Mouse (Mus musculus) lung, embryonic 15.5 days (tissue): Measurements from ENCODE around the gene Hp1bp3. TPM values are rescaled to one million over a fixed set of nuclear protein-coding genes. Genes with fewer than 3 reads are reported as not detected.

Experiments
- ATAC-seq: fragments of 200-750 bp; cut with Nextera tagmentation; 2 replicates; pipeline ENCODE4 v1.8.0; 2017; ENCODE audit warnings: moderate number of reproducible peaks, borderline replicate concordance; ENCODE audit not compliant: low FRiP score, low TSS enrichment; ENCODE audit errors: extremely low read depth
- H3K27ac ChIP-seq: fragments of 300-500 bp; sonication (generic); 2 replicates; pipeline ENCODE4 v1.5.1; 2015; ENCODE audit warnings: moderate library complexity, mild to moderate bottlenecking, inconsistent platforms
- H3K27me3 ChIP-seq: fragments of 300-500 bp; sonication (generic); 2 replicates; pipeline ENCODE4 v1.6.1; 2015; ENCODE audit warnings: inconsistent platforms
- H3K36me3 ChIP-seq: fragments of 300-500 bp; sonication (generic); 2 replicates; pipeline ENCODE4 v1.6.1; 2015; ENCODE audit warnings: inconsistent platforms
- H3K4me1 ChIP-seq: fragments of 300-500 bp; sonication (generic); 2 replicates; pipeline ENCODE4 v1.6.1; 2015; ENCODE audit warnings: inconsistent platforms
- H3K4me2 ChIP-seq: fragments of 300-500 bp; sonication (generic); 2 replicates; pipeline ENCODE4 v1.6.1; 2015; ENCODE audit warnings: inconsistent platforms, mild to moderate bottlenecking, moderate library complexity
- H3K4me3 ChIP-seq: fragments of 300-500 bp; sonication (generic); 2 replicates; pipeline ENCODE4 v1.5.1; 2015; ENCODE audit warnings: mild to moderate bottlenecking, inconsistent platforms
- H3K9ac ChIP-seq: fragments of 300-500 bp; sonication (generic); 2 replicates; pipeline ENCODE4 v1.6.1; 2015; ENCODE audit warnings: inconsistent platforms
- H3K9me3 ChIP-seq: fragments of 300-500 bp; sonication (generic); 2 replicates; pipeline ENCODE4 v1.6.1; 2016; ENCODE audit warnings: inconsistent platforms
- WGBS: fragments of 180-500 bp; shearing (Covaris S2); methylation state at CpG from one replicate; pipeline ENCODE4 v1.1.7; 2015; 5-methylcytosine and 5-hydroxymethylcytosine counted together
- polyA plus RNA-seq: library from polyadenylated mRNA; unstranded; fragments of >200 nt; fragmentation: Nextera tagmentation; extraction: Ambion mirVana; gene quantifications from 2 replicates; pipeline ENCODE4 v1.2.1, GENCODE M21; 2015

Hp1bp3 gene
- polyA plus RNA-seq, 1 experiment from 2014 or later, result 149 TPM

DNA sequence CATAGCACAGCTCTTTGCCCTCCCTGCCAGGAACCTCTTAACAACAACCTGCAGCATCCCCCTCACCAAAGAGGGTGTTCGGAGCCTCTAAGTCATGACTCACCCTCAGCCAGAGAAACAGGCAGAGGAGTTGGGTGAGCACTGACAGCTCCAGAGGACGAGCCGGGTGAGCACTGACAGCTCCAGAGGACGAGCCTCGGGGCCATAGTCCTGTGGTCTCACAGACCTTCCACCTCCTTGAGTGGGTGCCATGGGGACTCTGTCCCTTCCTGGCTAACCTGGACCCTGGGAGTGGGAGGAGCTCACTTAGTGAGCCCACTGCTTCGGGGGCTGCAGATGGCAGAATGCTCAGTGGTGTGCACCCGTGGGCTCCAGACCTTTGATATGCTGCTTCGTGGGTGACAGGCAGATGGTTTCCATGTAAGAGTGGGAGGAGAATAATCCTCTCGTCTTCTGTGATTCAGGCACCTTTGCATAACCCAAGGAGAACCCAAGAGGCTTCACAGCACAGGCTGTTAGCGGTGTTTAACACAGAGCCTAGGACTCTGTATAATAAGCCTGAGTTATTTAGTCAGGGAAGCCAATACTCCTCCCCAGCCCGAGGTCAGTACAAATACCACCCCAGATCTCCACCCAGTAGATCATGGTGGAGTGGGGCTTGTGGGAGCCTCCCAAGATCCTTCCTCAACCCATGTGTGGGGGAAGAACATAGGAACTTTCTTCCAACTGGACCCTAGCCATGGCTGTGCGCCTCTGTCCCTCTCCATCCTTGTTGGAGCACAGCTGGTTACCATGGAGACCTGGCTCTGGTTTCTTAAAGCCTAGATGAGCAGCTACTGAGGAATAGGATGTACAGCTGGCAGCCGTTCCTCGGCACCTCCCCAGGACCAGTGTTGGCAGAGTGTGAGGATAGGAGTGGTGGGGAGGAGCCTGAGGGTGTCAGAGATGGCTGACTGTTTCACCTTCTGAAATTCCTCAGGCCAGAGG lies 56.2 kb downstream of the Hp1bp3 start:
- H3K27me3 ChIP-seq, result no peaks in the 10 kb centered on the region
- H3K4me3 ChIP-seq, result no peak overlapping the region
- 37% methylated on average over 14 of the region's 14 CpGs for WGBS
- H3K4me1 ChIP-seq, result peaks cover 18% of the 10 kb centered on the region
- H3K9ac ChIP-seq, result no peak overlapping the region
- peak; percentile 94 for ATAC-seq
- H3K4me2 ChIP-seq, result no peak overlapping the region
- no peaks in the 10 kb centered on the region for H3K36me3 ChIP-seq
- H3K27ac ChIP-seq, result peak overlapping the region; percentile 73
- H3K9me3 ChIP-seq, result no peaks in the 10 kb centered on the region

DNA sequence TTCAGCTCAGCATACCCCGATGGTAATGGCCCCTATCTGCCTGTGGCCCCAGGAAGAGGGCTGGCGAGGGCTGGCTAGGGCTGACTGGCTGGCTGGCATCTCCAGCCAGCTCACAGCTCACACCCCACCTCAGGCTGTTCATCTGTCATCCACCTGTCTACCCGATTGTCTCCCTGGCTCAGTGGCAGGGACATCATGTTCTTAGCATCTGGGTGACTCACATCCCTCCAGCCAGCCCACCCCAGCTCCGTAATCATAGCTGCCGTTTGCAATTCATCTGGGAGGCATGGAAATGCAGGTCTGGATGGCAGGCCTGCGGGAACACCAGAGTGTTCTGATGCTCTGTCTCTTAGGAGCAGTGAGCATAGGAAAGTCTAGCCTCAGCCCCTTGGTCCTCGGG lies 62.2 kb downstream of the Hp1bp3 start:
- Histone ChIP-seq H3K4me2 (no peak overlapping the region), H3K4me1 (no peaks in the 10 kb centered on the region), H3K9ac (no peak overlapping the region), H3K27ac (no peak overlapping the region), H3K4me3 (no peak overlapping the region), H3K36me3 (no peaks in the 10 kb centered on the region), H3K27me3 (no peaks in the 10 kb centered on the region), H3K9me3 (no peaks in the 10 kb centered on the region)
- no peak for ATAC-seq
- WGBS, result 71% methylated on average over 7 of the region's 7 CpGs

DNA sequence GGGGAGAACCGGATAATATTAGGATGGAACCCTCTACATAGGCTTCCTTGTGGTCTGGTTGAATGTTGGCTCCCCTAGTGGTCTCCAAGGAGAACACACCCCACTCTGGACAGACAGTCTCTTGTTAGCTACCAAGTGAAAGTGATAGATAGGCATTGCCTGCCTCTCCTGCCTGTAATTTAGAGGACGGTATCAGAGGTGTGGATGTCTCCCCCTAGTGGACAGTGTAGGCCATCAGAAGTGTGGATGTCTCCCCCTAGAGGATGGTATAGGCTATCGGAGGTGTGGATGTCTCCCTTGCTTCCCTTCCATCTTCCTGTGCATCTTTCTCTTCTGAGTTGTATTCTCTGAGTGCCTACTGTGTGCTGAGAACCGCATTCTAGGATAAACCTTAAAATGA lies 66.7 kb downstream of the Hp1bp3 start:
- H3K4me2 ChIP-seq, result no peak overlapping the region
- no peaks in the 10 kb centered on the region for H3K9me3 ChIP-seq
- H3K27me3 ChIP-seq, result no peaks in the 10 kb centered on the region
- no peaks in the 10 kb centered on the region for H3K4me1 ChIP-seq
- WGBS, result 27% methylated on average over 4 of the region's 4 CpGs
- no peak overlapping the region for H3K27ac ChIP-seq
- no peak overlapping the region for H3K4me3 ChIP-seq
- no peaks in the 10 kb centered on the region for H3K36me3 ChIP-seq
- peak; percentile 78 for ATAC-seq
- no peak overlapping the region for H3K9ac ChIP-seq

DNA sequence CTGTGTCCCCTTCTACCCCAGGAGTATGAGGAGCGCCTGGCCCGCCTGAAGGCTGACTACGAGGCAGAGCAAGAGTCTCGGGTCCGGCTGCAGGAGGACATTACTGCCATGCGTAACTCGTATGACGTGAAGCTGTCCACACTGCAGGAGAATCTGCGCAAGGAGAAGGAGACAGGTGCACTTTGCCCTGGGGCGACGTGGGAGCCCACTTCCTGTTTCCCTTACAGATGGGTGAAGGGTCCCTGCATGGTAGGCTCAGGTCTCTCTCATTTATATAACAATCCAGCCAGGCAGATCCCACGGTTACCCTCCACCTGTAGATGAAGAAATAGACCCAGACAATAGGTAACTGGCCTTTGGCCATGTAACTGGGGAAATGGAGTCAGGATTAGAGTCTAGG lies 70.3 kb downstream of the Hp1bp3 start:
- H3K9me3 ChIP-seq, result no peaks in the 10 kb centered on the region
- no peak overlapping the region for H3K9ac ChIP-seq
- no peak overlapping the region for H3K4me3 ChIP-seq
- H3K27me3 ChIP-seq, result no peaks in the 10 kb centered on the region
- H3K4me2 ChIP-seq, result no peak overlapping the region
- ATAC-seq, result no peak
- H3K27ac ChIP-seq, result no peak overlapping the region
- 78% methylated on average over 12 of the region's 12 CpGs for WGBS
- no peaks in the 10 kb centered on the region for H3K36me3 ChIP-seq
- H3K4me1 ChIP-seq, result no peaks in the 10 kb centered on the region

DNA sequence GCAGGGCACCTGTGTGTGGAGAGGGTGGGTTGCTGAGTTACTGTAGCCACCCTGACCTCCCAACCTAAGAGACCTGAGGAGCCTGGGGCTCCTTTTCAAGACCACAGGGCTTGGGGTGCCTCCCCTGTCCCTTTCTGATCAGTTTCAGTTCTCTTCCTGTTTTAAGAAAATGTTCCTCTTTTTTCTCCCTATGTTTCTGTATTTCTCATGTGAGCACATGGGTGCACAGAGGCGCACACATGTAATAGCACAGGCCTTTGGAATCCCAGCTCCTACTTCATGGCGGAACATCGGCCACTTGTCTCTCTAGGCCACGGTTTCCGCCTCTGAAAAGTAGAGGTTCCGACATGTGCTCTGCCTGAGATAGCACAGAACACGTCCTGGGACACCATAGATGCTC lies 72.6 kb downstream of the Hp1bp3 start:
- 79% methylated on average over 7 of the region's 7 CpGs for WGBS
- no peak overlapping the region for H3K9ac ChIP-seq
- no peaks in the 10 kb centered on the region for H3K9me3 ChIP-seq
- H3K27ac ChIP-seq, result no peak overlapping the region
- no peak for ATAC-seq
- no peak overlapping the region for H3K4me3 ChIP-seq
- no peaks in the 10 kb centered on the region for H3K36me3 ChIP-seq
- no peaks in the 10 kb centered on the region for H3K4me1 ChIP-seq
- H3K4me2 ChIP-seq, result no peak overlapping the region
- no peaks in the 10 kb centered on the region for H3K27me3 ChIP-seq

DNA sequence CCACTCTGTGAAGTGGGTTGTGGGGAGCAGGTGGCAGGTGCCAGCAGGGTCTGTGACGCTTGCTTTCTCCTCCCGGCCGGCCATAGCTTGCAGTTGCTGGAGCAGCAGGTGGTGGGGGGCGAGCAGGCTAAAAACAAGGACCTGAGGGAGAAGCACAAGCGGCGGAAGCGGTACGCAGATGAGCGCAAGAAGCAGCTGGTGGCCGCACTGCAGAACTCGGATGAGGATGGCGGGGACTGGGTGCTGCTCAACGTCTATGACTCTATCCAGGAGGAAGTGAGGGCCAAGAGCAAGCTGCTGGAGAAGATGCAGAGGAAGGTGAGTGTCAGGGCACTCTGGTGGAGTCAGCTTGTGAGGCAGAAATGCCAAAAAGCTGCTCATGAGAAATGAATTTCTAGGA lies 75.9 kb downstream of the Hp1bp3 start:
- WGBS, result 87% methylated on average over 13 of the region's 13 CpGs
- Histone ChIP-seq H3K27ac (no peak overlapping the region), H3K4me1 (no peaks in the 10 kb centered on the region), H3K27me3 (no peaks in the 10 kb centered on the region), H3K4me2 (no peak overlapping the region), H3K4me3 (no peak overlapping the region), H3K9ac (no peak overlapping the region), H3K36me3 (no peaks in the 10 kb centered on the region), H3K9me3 (no peaks in the 10 kb centered on the region)
- ATAC-seq, result no peak

DNA sequence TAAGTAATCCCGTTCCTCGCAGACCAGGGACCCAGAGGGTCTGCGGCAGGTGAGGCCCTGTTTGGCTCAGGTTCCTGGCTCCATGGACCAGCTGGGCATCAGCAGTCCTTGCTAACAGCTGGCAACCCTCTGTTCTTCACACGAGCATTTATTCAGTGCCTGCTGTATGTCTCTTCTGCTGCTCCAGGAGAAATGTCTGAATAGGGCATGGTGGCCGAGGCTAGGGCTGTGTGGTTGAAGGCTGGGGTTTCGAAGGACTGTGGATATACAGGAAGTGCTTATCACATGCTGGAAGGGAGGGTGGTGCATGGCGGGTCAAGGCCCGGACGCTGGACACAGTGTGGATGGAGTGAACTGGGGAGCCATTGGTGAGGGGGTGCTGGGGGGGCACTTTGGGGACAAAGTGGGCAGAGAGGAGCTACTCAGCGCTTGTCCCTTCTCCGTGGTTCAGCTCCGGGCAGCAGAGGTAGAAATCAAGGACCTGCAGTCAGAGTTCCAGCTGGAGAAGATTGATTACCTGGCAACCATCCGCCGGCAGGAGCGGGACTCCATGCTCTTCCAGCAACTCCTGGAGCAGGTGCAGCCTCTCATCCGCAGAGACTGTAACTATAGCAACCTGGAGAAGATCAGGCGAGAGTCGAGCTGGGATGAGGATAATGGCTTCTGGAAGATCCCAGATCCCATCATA lies 77.3 kb downstream of the Hp1bp3 start:
- H3K27me3 ChIP-seq, result no peaks in the 10 kb centered on the region
- no peak overlapping the region for H3K9ac ChIP-seq
- ATAC-seq, result no peak

DNA sequence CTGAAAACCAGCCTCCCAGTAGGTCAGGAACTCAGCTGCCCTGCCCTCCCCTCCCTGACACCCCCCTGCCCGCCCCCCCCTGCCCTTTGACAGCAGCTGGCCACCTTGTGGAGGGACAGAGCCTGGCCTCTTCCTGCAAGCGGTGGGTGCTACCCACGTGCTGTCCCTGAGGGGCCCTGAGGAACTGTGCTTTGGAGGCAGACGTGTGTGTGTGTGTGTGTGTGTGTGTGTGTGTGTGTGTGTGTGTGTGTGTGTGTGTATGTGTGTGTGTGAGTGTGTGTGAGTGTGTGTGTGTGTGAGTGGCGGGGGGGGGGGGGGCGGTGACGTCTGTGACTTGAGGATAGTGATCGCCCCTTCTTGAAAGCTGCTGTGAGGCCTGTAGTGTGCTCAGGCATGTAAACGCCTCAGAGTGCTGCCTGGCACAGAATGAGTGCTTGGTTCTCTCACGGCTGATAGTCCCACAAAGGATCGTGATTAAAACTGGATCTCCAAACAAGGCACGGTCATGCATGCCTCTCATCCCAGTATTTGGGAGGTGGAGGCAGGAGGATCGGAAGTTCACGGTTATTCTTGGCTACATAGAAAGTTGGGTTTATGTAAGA lies 78.0 kb downstream of the Hp1bp3 start:
- Histone ChIP-seq H3K4me3 (no peak overlapping the region), H3K27ac (no peak overlapping the region), H3K4me1 (no peaks in the 10 kb centered on the region), H3K9me3 (no peaks in the 10 kb centered on the region), H3K27me3 (no peaks in the 10 kb centered on the region), H3K4me2 (no peak overlapping the region), H3K9ac (no peak overlapping the region), H3K36me3 (no peaks in the 10 kb centered on the region)
- 64% methylated on average over 12 of the region's 14 CpGs for WGBS
- no peak for ATAC-seq

More for the DNA sequence above, 77.3 kb downstream of the Hp1bp3 start:
- H3K27ac ChIP-seq, result no peak overlapping the region
- H3K9me3 ChIP-seq, result no peaks in the 10 kb centered on the region
- 61% methylated on average over 16 of the region's 18 CpGs for WGBS
- H3K4me3 ChIP-seq, result no peak overlapping the region
- H3K4me1 ChIP-seq, result no peaks in the 10 kb centered on the region
- H3K4me2 ChIP-seq, result no peak overlapping the region
- H3K36me3 ChIP-seq, result no peaks in the 10 kb centered on the region

Other genes starting within 250 kb of the Hp1bp3 start
- gene Eif4g3, start 223.3 kb upstream of the Hp1bp3 start, polyA plus RNA-seq, result 26.6 and 29.6 TPM in 2 replicates
- gene Sh2d5, start 34.1 kb downstream of the Hp1bp3 start, polyA plus RNA-seq, result 0.27 and 0.35 TPM in 2 replicates
- 3.0 and 3.9 TPM in 2 replicates for gene Kif17, start 34.1 kb downstream of the Hp1bp3 start, polyA plus RNA-seq
- gene Ddost, start 88.4 kb downstream of the Hp1bp3 start, polyA plus RNA-seq, result 413 and 429 TPM in 2 replicates
- 46.0 and 47.0 TPM in 2 replicates for gene Pink1, start 110.0 kb downstream of the Hp1bp3 start, polyA plus RNA-seq
- gene Cda, start 151.7 kb downstream of the Hp1bp3 start, polyA plus RNA-seq, result 21.7 and 22.9 TPM in 2 replicates
- not detected in 2 replicates for gene Fam43b, start 180.2 kb downstream of the Hp1bp3 start, polyA plus RNA-seq
- gene Mul1, start 218.4 kb downstream of the Hp1bp3 start, polyA plus RNA-seq, result 17.6 and 18.3 TPM in 2 replicates
- 2.8 and 2.9 TPM in 2 replicates for gene Camk2n1, start 238.0 kb downstream of the Hp1bp3 start, polyA plus RNA-seq